Mouse (Mus musculus) left cerebral cortex, adult 8-10 months (tissue): ENCODE measurements around the gene Mbd4. TPM values are rescaled to one million over a fixed set of nuclear protein-coding genes. Genes with fewer than 3 reads are reported as not detected.
A peak's percentile ranks its signal among the peaks of the same experiment; 100 is the strongest.

Experiments
- DNase-seq, 2 experiments: peaks; one replicate each; pipeline ENCODE4 v3.0.0; 2022; ENCODE audit warnings: low spot score in 2 of 2
- total RNA-seq, 4 experiments: library from RNA; stranded (reverse); gene quantifications; 2 replicates each; pipeline ENCODE4 v1.2.4; 2022

The Mbd4 gene
- total RNA-seq, 4 experiments from 2014 or later, result 7.8 to 9.4 (median 8.1) TPM

GRCm38 (mm10) chr6:115814104-115814503 lies 39.1 kb downstream of the Mbd4 start:
- no peak for DNase-seq

- DNase-seq, result no peak
Measured at GRCm38 (mm10) chr6:115811606-115812005, 41.6 kb downstream of the Mbd4 start.

- DNase-seq, result peak; percentile 77 to 83
Measured at GRCm38 (mm10) chr6:115808488-115809231, 44.5 kb downstream of the Mbd4 start, which contains the start of gene Rpl32. Gene Rpl32 (minus strand): TSS chr6:115808747.

- no peak for DNase-seq
Measured at GRCm38 (mm10) chr6:115808196-115808487, 45.0 kb downstream of the Mbd4 start.

GRCm38 (mm10) chr6:115807464-115808195 lies 45.5 kb downstream of the Mbd4 start:
- DNase-seq, result no peak

- DNase-seq, result no peak
Measured at GRCm38 (mm10) chr6:115804432-115805192, 48.6 kb downstream of the Mbd4 start.

- DNase-seq, result peak in 1 of 2 experiments; percentile 65
Measured at GRCm38 (mm10) chr6:115803541-115804382, 49.4 kb downstream of the Mbd4 start.

GRCm38 (mm10) chr6:115801811-115802210 lies 51.4 kb downstream of the Mbd4 start:
- DNase-seq, result no peak

- DNase-seq, result no peak
Measured at GRCm38 (mm10) chr6:115792691-115793215, 60.4 kb downstream of the Mbd4 start.

- DNase-seq, result no peak
Measured at GRCm38 (mm10) chr6:115791842-115792686, 61.1 kb downstream of the Mbd4 start.

GRCm38 (mm10) chr6:115791016-115791415 lies 62.2 kb downstream of the Mbd4 start:
- DNase-seq, result no peak

Other genes starting within 250 kb of the Mbd4 start
- 10 to 100 TPM; 73.9 to 78.0 (median 76.5) TPM for gene Raf1, start 176.7 kb downstream of the Mbd4 start, total RNA-seq
- gene Tmem40, start 91.0 kb downstream of the Mbd4 start, total RNA-seq, result 1 to 10 TPM in 3 of 4 experiments, under 1 TPM in 1; 0.57 to 1.8 (median 1.6) TPM
- 1 to 10 TPM; 3.2 to 3.4 (median 3.2) TPM for gene Cand2, start 78.8 kb downstream of the Mbd4 start, total RNA-seq
- gene Rpl32, start 44.6 kb downstream of the Mbd4 start, total RNA-seq, result 100 to 1,000 TPM; 503 to 593 (median 546) TPM
- 1 to 10 TPM; 4.3 to 5.4 (median 4.7) TPM for gene Efcab12, start 15.0 kb downstream of the Mbd4 start, total RNA-seq
- gene Ift122, start 99 bp upstream of the Mbd4 start, total RNA-seq, result 10 to 100 TPM; 27.1 to 30.5 (median 27.7) TPM
- gene Rho, start 78.4 kb upstream of the Mbd4 start, total RNA-seq, result under 1 TPM; 0.07 to 0.59 (median 0.24) TPM
- not detected for gene H1foo, start 91.6 kb upstream of the Mbd4 start, total RNA-seq
- gene Plxnd1, start 141.6 kb upstream of the Mbd4 start, total RNA-seq, result 100 to 1,000 TPM in 1 of 4 experiments, 10 to 100 TPM in 3; 91.7 to 106 (median 98.0) TPM